Comparison of ENCODE assay signal across 8 mouse cellular contexts in the genomic region with DNA sequence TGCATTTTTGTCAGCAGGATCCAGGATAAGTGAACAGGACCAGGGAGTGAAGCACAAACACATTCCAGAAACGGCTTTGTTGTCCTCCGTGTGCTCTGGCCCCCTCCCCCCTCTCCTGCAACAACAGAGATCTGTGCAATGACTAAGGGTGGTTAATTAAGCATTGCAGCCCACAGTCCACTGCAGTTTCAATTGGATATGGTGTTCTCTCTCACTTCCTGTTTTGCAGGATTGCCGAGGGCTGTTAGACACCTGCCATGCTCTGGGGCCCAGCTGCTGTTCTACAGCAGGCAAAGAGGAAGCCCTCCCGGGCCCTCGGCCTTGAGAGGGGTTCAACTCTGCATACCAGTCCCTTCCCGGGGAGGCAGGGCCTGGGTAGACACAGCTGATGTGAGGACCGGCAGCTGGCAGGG.
DNase-seq lines count a peak whose midpoint lies in the region; ATAC-seq lines count a peak whose summit lies in the region.

No protein-coding gene starts in this region.

- peak; percentile 97 for ATAC-seq in megakaryocyte progenitor cell, adult 5-6 weeks (replicated peaks; ENCODE audit: poor library complexity)
- ATAC-seq in cerebellum, adult (ENCODE audit: insufficient number of reproducible peaks, low FRiP score, low TSS enrichment): no peak

- DNase-seq in layer of hippocampus, adult 11-12 months (ENCODE audit: low spot score): peak; percentile 14
- no peak for DNase-seq in layer of hippocampus, adult 9-10 months (ENCODE audit: low spot score)
- DNase-seq in adrenal gland, postnatal 10 days: peak; percentile 51
- peak; percentile 49 for DNase-seq in forelimb bud, embryonic 11.5 days (ENCODE audit: low read depth, low spot score)
- peak; percentile 9 to 18 for DNase-seq in kidney, postnatal 36 days
- peak; percentile 35 to 52 for DNase-seq in spleen, postnatal 14 days (ENCODE audit: low spot score in 2 of 2)
